Mouse (Mus musculus): ENCODE results near the gene Akt1s1.

DNA sequence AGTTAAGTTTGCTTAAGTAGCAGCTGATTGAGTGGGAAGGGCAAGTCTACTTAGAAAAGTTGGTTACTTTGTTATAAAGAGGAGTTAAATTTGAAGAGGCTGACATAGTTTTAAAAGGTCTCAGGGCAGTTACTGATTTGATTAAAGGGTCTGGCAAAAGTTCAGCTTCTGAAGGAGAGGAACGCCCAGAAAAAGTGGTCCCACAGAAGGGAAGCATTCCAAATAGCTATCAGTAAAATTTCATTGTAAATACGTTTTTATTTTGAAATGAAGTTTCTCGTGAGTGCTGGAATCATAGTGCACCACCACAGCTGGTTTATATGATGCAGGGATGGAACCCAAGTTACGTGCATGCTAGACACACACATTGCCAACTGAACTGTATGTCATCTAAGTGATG, 16.0 kb upstream of the Akt1s1 start:
- TF ChIP-seq POLR2A (IDR thresholded peaks at IDR 0.05; ENCODE audit: borderline replicate concordance, control insufficient read depth, low read depth, low read length) (no peak), CTCF (IDR thresholded peaks at IDR 0.05; ENCODE audit: control insufficient read depth, insufficient read depth, low read length) (no peak)

Measured in bone marrow, adult 2 months (tissue).